Mouse (Mus musculus) forebrain, embryonic 16.5 days (tissue): ENCODE results near the gene Kcp. TPM values are rescaled to one million over a fixed set of nuclear protein-coding genes. Genes with fewer than 3 reads are reported as not detected.

ENCODE experiments used
- ATAC-seq: fragments of 200-750 bp; cut with Nextera tagmentation; 2 replicates; pipeline ENCODE4 v1.8.0; 2017; ENCODE audit warnings: mild to moderate bottlenecking, moderate library complexity
- H3K27ac ChIP-seq: fragments of 300-500 bp; sonication (generic); 2 replicates; pipeline ENCODE4 v1.5.1; 2014; ENCODE audit warnings: low read length, control low read depth
- H3K27me3 ChIP-seq: fragments of 300-500 bp; sonication (generic); replicated peaks from 2 replicates; pipeline ENCODE4 v1.6.1; 2014; ENCODE audit warnings: low read length; ENCODE audit not compliant: control insufficient read depth, insufficient read depth
- H3K36me3 ChIP-seq: fragments of 300-500 bp; sonication (generic); 2 replicates; pipeline ENCODE4 v1.6.1; 2014; ENCODE audit not compliant: control insufficient read depth, insufficient read depth
- H3K4me1 ChIP-seq: fragments of 300-500 bp; sonication (generic); replicated peaks from 2 replicates; pipeline ENCODE4 v1.6.1; 2014; ENCODE audit warnings: low read length; ENCODE audit not compliant: control insufficient read depth, insufficient read depth
- H3K4me2 ChIP-seq: fragments of 300-500 bp; sonication (generic); 2 replicates; pipeline ENCODE4 v1.6.1; 2014; ENCODE audit warnings: mild to moderate bottlenecking, low read length, control low read depth
- H3K4me3 ChIP-seq: fragments of 300-500 bp; sonication (generic); replicated peaks from 2 replicates; pipeline ENCODE4 v1.5.1; 2014; ENCODE audit warnings: mild to moderate bottlenecking, low read length, control low read depth
- H3K9ac ChIP-seq: fragments of 300-500 bp; sonication (generic); replicated peaks from 2 replicates; pipeline ENCODE4 v1.6.1; 2014; ENCODE audit warnings: low read depth, low read length, control low read depth
- H3K9me3 ChIP-seq: fragments of 300-500 bp; sonication (generic); 2 replicates; pipeline ENCODE4 v1.6.1; 2016; ENCODE audit warnings: low read length; ENCODE audit not compliant: control insufficient read depth
- WGBS: fragments of 180-500 bp; shearing (Covaris S2); extraction: QIAGEN DNeasy Blood & Tissue Kit; methylation state at CpG from one replicate; pipeline ENCODE4 v1.1.7; 2014; 5-methylcytosine and 5-hydroxymethylcytosine counted together
- polyA plus RNA-seq: library from polyadenylated mRNA; unstranded; fragments of >200 nt; fragmentation: Nextera tagmentation; extraction: Ambion mirVana; gene quantifications from 2 replicates; pipeline ENCODE4 v1.2.1, GENCODE M21; 2015

Gene Kcp
- polyA plus RNA-seq, 1 experiment from 2014 or later = 17.1 TPM

DNA sequence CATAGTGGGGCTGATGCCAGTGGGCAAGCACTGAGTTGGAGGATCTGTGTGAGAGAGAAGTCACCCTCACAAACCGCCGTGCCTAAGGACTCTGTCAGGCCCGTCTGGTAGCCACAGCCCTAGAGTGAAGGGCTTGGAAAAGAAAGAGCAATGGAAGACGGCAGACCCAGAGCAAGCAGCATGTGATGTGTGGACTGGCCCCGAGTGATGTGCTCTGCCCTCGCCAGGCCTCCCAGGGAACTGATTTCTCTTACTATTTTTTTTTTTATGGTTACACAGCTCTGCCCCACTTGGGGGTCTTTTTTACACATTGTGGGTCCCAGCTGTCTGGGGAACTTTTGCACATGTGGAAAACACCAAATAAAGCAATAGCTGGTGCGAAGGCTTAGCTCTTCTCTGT, 46.2 kb downstream of the Kcp start:
- ATAC-seq = no peak
- 56% methylated on average over 7 of the region's 7 CpGs for WGBS
- Histone ChIP-seq H3K27ac (no peak overlapping the region), H3K36me3 (no peaks in the 10 kb centered on the region), H3K9me3 (no peaks in the 10 kb centered on the region), H3K9ac (no peak overlapping the region), H3K4me2 (no peak overlapping the region), H3K4me1 (no peaks in the 10 kb centered on the region), H3K4me3 (no peak overlapping the region), H3K27me3 (no peaks in the 10 kb centered on the region)

DNA sequence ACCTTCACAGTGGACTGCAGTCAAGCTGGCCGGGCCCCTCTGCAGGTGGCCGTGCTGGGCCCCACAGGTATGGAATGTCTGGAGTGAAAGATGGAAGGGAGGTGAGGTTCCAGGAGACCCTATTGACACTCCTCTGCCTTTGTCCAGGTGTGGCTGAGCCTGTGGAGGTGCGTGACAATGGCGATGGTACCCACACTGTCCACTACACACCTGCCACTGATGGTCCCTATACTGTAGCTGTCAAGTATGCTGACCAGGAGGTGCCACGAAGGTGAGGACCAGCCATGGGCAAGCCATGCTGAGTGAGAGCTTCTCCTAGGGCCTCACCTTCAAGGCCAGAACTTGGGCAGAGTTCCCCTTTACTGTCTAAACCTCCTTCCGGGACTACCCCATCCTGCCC, 57.1 kb downstream of the Kcp start:
- Histone ChIP-seq H3K27ac (no peak overlapping the region), H3K36me3 (no peaks in the 10 kb centered on the region), H3K4me3 (no peak overlapping the region), H3K4me2 (no peak overlapping the region), H3K4me1 (no peaks in the 10 kb centered on the region), H3K9ac (no peak overlapping the region), H3K9me3 (no peaks in the 10 kb centered on the region), H3K27me3 (no peaks in the 10 kb centered on the region)
- ATAC-seq = no peak
- 93% methylated on average over 6 of the region's 6 CpGs for WGBS

DNA sequence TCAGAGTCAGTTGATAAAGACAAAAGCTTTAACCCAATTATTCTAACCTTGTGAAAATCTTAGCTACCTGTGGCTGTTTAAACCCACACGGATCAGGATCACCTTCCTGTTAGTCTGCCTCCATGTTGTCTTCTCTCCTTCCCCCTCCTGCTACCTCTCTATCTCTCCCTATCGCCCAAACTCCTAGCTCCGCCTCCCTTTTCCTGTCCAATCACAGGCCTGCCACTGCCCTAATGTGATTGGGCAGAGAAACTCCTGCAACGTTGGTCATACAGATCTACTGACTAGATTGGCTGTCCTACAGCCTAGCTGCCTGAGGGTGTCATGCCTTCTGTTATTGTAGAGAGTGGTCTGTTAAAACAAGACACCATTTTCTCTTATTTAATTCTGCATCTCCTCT, 57.9 kb downstream of the Kcp start:
- Histone ChIP-seq H3K36me3 (no peaks in the 10 kb centered on the region), H3K27me3 (no peaks in the 10 kb centered on the region), H3K4me2 (no peak overlapping the region), H3K4me3 (no peak overlapping the region), H3K27ac (no peak overlapping the region), H3K9me3 (no peaks in the 10 kb centered on the region), H3K4me1 (no peaks in the 10 kb centered on the region), H3K9ac (no peak overlapping the region)
- ATAC-seq = no peak
- WGBS = 31% methylated on average over 4 of the region's 4 CpGs

DNA sequence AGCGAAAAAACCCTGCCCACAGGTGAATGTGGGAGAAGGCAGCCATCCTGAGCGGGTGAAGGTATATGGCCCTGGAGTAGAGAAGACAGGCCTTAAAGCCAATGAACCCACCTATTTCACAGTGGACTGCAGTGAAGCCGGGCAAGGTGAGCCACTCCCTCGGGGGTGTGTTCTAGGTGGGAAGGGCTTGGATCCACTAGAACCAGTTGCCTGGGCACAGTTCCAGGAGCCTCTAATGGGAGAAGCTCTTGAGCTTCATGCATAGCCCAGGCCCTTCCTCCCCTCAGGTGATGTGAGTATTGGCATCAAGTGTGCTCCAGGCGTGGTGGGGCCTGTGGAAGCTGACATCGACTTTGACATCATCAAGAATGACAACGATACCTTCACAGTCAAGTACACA, 62.4 kb downstream of the Kcp start:
- no peaks in the 10 kb centered on the region for H3K27me3 ChIP-seq
- no peak overlapping the region for H3K27ac ChIP-seq
- H3K4me2 ChIP-seq = no peak overlapping the region
- ATAC-seq = no peak
- H3K36me3 ChIP-seq = no peaks in the 10 kb centered on the region
- no peak overlapping the region for H3K9ac ChIP-seq
- H3K4me3 ChIP-seq = no peak overlapping the region
- H3K4me1 ChIP-seq = no peaks in the 10 kb centered on the region
- WGBS = 95% methylated on average over 7 of the region's 7 CpGs
- no peaks in the 10 kb centered on the region for H3K9me3 ChIP-seq

DNA sequence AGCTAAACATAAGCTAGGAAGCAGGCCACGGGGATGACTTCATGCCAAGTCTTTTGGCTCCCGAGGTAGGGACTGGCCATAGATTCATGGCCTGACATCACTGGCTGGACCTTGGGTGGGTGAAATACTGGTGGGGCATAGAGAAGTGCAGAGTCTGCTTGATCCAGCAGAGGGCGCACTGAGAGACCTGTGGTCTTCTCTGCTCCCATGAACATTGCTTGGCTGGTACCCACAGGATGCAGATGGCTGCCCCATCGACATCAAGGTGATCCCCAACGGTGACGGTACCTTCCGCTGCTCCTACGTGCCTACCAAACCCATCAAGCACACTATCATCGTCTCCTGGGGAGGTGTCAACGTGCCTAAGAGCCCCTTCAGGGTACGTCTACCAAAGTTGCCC, 63.0 kb downstream of the Kcp start:
- Histone ChIP-seq H3K27ac (no peak overlapping the region), H3K36me3 (no peaks in the 10 kb centered on the region), H3K4me3 (no peak overlapping the region), H3K27me3 (no peaks in the 10 kb centered on the region), H3K4me2 (no peak overlapping the region), H3K9me3 (no peaks in the 10 kb centered on the region), H3K9ac (no peak overlapping the region), H3K4me1 (no peaks in the 10 kb centered on the region)
- ATAC-seq = no peak
- 72% methylated on average over 11 of the region's 11 CpGs for WGBS

DNA sequence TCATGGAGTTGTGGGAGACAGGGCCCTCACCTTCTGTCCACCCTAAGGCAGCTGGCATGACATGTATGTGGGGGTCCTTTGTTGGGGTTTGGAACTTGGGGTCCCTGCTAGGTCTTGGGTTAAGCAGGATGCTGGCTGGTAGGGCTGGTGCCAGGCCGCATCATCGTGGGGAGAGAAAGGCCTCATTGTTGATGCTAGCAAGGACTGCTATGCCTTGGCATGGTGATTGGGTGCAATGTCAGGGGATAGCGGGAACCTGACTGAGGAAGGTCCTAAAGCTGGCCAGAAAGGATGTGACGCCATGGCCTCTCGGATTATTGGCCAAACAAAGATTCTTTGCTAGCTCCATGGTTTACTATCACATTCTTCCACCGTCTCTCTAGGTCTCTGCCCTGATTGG, 68.0 kb downstream of the Kcp start:
- no peaks in the 10 kb centered on the region for H3K9me3 ChIP-seq
- no peak overlapping the region for H3K27ac ChIP-seq
- 89% methylated on average over 6 of the region's 6 CpGs for WGBS
- ATAC-seq = no peak
- no peak overlapping the region for H3K4me3 ChIP-seq
- H3K36me3 ChIP-seq = no peaks in the 10 kb centered on the region
- H3K27me3 ChIP-seq = no peaks in the 10 kb centered on the region; the same call in 1 of the 2 replicates
- H3K9ac ChIP-seq = no peak overlapping the region
- no peak overlapping the region for H3K4me2 ChIP-seq
- H3K4me1 ChIP-seq = peaks cover 19% of the 10 kb centered on the region

DNA sequence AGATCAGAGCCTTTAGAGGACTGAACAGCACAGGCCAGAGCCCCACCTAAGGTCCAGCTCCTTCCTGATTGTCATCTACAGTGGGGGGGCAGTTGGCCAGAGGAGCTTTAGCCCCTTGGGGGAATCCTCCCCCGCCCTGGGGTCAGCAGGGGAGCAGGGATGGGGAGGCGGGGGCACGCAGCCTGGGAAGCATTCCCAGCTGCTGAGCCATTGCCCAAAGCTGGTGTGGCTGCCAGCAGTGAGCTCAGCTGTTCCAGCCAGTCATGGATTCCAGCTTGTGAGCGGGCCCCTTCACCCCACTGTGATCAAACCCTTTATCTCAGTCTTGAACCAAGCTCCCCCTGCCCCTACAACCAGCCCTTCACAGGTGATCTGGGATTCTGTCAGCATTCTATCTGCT, 68.5 kb downstream of the Kcp start:
- WGBS = 80% methylated on average over 4 of the region's 4 CpGs
- Histone ChIP-seq H3K4me2 (no peak overlapping the region), H3K27me3 (peaks cover 5% of the 10 kb centered on the region), H3K4me1 (peaks cover 19% of the 10 kb centered on the region), H3K4me3 (no peak overlapping the region), H3K9ac (no peak overlapping the region), H3K36me3 (no peaks in the 10 kb centered on the region), H3K9me3 (no peaks in the 10 kb centered on the region), H3K27ac (no peak overlapping the region)
- ATAC-seq = no peak

DNA sequence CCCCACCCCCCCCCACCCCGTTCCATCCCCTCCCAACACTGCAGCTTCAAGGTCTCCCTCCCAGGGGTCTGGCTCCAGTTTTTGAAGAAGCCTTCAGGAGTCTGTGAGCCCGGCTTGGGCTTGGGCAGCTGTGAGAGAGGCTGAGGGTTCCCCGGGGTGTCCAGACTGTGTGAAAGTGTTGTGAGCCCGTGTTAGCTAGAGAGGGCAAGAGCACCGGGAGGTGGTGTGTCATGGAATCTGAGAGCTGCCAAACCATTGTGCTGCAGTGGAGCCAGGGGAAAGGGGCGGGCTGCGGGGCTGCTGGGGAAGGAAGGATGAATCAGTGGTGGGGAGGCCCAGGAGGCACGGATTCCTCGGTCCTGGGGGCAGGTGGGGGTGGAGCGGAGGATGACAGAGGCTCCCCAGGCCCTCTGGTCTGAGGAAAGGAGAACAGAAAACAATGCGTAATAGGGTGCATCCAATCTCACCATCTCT, 71.3 kb downstream of the Kcp start:
- WGBS = 4% methylated on average over 11 of the region's 11 CpGs
- Histone ChIP-seq H3K27me3 (peaks cover 18% of the 10 kb centered on the region), H3K27ac (no peak overlapping the region), H3K36me3 (no peaks in the 10 kb centered on the region), H3K9ac (no peak overlapping the region), H3K4me2 (no peak overlapping the region), H3K9me3 (no peaks in the 10 kb centered on the region), H3K4me3 (no peak overlapping the region), H3K4me1 (peaks cover 34% of the 10 kb centered on the region)
- ATAC-seq = 0 out of 2 replicates have a peak, but pooled peaks have one; percentile 17

DNA sequence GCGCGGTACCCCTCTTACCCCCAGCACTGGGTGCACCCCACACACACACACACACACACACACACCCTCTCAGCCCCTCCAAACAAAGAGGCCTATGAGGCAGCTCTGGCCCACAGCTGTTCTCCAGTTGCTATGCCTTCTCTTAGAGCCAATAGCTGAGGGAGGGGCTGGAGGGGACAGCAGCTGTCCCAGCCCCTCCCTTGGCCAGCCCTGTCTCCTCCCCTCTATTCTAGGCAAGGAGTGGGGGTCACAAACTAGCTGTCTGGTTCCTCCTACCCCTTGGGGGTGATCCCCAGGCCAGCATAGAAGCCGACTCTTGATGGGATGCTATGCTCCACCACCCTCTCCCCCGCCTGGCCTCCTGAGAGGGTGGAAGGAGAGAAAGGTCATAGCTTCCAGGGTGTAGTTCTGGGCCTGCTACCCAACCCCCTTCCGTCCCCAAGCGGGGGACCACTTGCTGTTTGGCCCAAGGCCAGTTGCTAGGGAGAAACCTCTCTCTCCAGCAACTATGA, 71.8 kb downstream of the Kcp start:
- H3K36me3 ChIP-seq = no peaks in the 10 kb centered on the region
- 15% methylated on average over 6 of the region's 6 CpGs for WGBS
- H3K27ac ChIP-seq = no peak overlapping the region
- peaks cover 18% of the 10 kb centered on the region for H3K27me3 ChIP-seq
- ATAC-seq = peak; percentile 27
- no peak overlapping the region for H3K4me3 ChIP-seq
- H3K9me3 ChIP-seq = no peaks in the 10 kb centered on the region
- H3K4me2 ChIP-seq = peak overlapping the region; percentile 24; the same call in 1 of the 2 replicates
- peaks cover 37% of the 10 kb centered on the region for H3K4me1 ChIP-seq
- H3K9ac ChIP-seq = no peak overlapping the region
